Mouse (Mus musculus): Measurements from ENCODE around the gene Bmper.

GRCm38 (mm10) chr9:23243869-23244268, 21.0 kb downstream of the Bmper start:
- no peak for TF ChIP-seq CTCF (IDR thresholded peaks at IDR 0.05; ENCODE audit: low read depth)
- no peak for TF ChIP-seq EP300 (IDR thresholded peaks at IDR 0.05; ENCODE audit: low read depth)
